Mouse (Mus musculus) layer of hippocampus, adult 8-10 months (tissue): ENCODE data around the gene Spaca4. TPM values are rescaled to one million over a fixed set of nuclear protein-coding genes. Genes with fewer than 3 reads are reported as not detected.

Experiments
- DNase-seq, 2 experiments: peaks; one replicate each; pipeline ENCODE4 v3.0.0; 2022; ENCODE audit warnings: low spot score in 2 of 2
- total RNA-seq, 4 experiments: library from RNA; stranded (reverse); gene quantifications; 2 replicates each; pipeline ENCODE4 v1.2.4; 2022

Gene Spaca4
- not detected for total RNA-seq

- no peak for DNase-seq
Observed at GRCm38 (mm10) chr7:45725713-45726112, at the start of gene Spaca4. TSS of gene Spaca4 (minus strand) at chr7:45725813.

DNA sequence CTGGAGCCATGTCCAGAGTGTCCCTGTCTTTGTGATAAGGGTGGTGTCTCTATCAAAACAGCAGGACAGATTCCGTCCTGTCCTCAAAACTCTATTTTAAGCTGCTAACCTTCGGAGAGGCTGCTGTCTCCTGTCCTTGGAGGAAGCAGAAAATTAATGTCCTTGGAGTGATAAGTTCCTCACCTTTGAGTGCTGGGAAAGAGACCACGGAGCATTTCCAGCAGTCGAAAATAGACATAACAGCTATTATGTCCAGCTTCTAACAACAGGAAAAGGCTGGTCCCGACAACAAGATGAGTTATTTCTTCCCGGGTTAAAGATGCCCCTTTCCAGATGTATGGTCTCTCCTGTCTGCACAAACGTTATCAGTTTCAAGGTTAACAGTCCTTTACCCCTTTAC is 49.6 kb upstream of the Spaca4 start:
- no peak for DNase-seq

DNA sequence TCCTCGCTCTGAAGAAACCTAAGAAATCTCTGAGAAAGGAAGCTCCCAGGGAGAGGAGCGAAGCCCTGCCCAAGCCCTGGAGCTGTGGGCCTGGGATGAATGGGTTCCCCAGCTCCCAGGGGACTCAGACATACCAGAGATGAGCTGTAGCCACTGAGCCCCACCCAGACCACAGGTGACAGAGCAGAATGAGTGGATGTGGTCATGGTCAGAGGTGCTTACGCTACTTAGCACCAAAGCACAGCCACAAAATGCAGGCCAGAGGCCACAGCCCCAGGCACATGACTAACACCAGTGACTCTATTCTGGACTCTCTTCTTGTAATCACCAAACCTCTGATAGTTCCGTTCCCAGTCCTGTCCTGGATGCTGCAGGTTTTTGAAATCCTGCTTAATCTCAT is 45.5 kb upstream of the Spaca4 start:
- no peak for DNase-seq

DNA sequence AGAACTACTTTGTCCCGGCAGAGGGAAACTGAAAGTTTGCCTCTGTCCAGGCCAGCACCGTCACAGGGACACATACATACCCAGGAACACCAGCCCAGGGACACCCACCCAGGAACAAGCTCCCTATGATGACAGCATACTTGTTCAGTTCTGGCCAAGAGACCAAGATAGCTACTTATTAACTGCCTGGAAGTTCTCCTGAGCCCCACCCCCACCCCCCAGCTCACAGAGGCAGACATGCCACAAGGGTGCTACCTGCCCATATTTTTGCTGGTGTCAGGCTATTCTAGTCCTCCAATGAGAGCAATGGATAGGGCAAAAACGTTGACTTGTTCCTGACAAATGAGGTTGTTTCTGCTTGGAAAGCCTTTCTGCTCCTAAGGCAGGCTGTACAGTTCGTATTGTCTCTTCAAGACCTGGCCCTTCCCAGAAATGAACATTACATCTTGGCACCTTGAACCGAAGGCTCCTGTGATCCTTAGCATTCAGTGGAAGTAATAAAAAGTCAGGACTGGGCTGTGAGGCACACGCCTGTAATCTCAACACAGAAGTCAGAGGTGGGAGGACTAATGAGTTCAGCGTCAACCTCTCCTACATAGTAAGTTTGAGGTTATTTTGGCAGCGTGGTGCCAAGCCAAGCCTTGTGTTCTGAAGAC is 44.9 kb upstream of the Spaca4 start:
- DNase-seq = no peak

GRCm38 (mm10) chr7:45767500-45767899 is 41.9 kb upstream of the Spaca4 start:
- DNase-seq = no peak

DNA sequence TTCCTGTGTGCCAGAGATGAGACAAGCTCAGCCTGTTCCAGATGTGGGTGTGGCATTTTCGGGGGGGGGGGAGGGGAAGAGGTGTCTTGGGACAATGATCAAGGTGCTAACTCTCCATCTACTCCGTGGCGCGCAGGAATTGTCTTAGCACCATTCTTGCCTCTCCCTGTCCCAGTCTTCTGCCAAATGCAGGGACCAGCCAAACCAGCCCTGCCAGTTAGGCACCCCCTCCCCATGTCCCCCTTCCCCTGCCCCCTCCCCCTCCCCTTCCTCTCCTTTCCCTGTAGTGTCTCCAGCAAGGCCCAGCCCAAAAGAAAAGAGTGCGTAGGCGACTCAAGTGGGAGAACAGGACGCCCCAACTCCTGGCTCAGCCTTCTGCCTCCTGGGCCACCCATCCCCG is 41.2 kb upstream of the Spaca4 start:
- no peak for DNase-seq

DNA sequence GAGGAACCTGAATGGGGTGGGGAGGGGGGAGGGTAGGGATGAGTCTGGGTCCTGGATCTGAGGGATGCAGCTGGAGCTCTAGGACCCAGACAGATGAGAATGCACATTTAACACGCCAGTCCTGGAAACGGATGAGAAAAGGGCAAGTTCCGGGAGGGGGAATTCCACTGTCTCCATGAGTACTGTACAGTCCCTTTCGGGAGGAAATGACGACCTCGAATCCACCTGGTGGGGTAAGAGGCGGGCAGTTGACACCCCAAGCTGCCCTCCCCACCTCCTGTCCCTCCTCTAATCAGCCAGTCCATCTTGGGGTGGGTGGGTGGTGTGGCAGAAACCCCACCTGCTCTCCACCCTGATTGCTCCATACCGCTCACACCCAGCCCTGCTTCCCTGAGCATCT is 40.4 kb upstream of the Spaca4 start:
- no peak for DNase-seq

- no peak for DNase-seq
Observed at GRCm38 (mm10) chr7:45760151-45760550, 34.5 kb upstream of the Spaca4 start.

DNA sequence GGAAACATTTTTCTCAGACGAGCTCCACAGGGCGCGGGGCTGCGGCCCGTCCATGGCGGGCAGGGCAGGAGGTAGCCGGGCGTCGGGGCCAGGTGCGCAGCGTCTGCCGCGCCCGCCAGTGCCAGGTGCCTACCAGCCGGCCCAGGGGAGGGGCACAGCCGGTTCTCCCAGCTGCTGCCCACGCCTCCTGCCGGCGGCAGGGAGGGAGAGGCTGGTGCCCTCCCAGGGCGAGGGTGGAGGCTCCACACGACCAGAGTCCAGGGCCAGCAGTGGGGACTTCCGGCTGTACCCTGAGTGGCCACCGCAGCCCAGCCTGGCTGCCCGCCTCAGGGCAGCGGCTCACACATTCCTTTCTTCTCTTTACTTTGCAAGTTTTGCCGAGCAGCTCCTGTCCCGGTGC is 33.8 kb upstream of the Spaca4 start:
- DNase-seq = no peak

DNA sequence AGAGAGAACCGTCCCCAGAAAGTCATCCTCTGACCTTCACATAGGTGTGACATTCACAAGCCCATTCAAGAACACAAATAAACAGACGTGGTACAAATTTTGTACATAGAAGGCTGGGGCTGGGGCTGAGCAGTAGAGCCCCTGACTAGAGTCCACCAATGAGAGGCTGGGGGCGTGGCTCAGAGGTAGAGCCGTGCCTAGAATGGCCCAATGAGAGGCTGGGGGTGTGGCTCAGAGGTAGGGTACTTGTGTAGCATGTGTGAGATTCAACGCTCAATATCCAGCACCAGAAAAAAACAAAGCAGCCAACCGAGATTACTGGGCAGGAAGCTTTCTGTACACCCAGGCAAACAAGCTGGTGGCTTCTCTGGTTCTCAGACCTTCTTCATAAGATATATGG is 30.1 kb upstream of the Spaca4 start:
- DNase-seq = no peak

- no peak for DNase-seq
Observed at GRCm38 (mm10) chr7:45750162-45750561, 24.5 kb upstream of the Spaca4 start.

DNA sequence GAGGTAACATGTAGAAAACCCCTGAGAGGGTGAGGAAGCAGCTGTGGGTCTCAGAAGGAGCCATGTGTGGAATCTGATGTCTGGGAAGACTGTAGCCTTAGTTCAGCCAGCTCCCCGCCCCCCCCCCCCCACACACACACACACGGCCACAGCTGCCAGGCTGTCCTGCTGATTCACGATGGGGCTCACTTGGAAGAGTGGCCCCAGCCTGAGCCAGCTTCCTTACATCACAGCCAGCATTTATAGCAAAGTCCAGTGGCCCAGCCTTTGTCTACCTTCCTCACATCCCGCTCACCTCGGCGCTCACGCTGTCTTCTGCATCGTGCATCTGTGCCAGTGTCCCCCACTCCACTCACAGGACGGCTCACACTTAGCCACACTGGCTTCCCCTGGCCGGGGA is 23.8 kb upstream of the Spaca4 start:
- DNase-seq = no peak

DNA sequence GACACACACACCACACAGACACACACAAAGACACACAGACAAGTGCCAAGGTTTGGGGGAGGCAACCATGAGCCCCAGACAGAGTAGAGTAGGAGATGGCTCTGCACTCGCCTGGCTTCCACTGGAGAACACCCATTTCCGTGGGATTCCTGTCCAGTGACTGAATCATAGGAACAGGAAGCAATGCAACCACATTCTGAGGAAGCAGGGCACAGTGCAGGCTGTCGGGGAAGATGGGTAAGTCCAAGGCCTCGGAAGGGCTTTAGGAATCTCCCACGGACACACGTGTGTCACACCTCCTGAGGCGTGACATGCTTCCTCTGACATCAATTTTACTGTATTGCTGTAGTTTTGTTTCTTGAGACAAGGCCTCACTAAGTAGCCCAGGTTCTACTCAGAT is 22.5 kb upstream of the Spaca4 start:
- DNase-seq = no peak

DNA sequence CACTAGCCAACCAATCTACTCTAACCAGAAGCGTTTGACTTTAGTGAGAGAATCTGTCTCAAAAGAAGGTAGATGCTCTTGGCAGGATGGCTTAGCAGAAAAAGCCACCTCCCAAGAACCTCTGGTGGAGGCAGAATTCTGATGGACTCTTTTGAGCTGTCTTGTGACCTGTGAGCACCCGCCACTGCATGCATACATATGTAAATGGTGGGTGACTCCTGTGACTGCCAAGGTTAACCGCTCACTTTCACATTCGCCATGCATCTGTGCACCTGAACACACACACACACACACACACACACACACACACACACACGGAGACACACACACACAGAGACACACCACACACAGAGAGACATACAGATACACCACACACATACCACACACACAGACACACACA is 21.8 kb upstream of the Spaca4 start:
- DNase-seq = no peak

- DNase-seq = no peak
Observed at GRCm38 (mm10) chr7:45746518-45746917, 20.9 kb upstream of the Spaca4 start.

DNA sequence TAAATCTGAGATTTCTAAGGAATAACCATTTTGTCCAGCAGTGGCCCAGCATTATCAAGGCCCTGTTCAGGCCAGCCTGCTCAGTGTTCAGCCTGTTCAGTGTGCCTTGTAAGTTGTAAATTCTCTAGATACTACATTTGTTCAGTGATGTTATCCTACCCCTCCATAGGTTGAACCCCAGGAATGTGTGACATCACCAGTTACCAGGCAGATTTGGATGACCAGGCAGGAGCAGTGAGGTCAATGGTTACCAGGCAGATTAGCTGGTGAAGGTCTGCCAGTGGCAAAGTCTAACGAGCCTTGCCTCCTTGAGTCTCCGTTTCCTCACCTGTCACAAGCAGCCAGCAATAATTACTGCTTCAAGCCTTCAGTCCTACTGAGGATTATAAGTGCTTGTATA is 18.8 kb upstream of the Spaca4 start:
- peak in 1 of 2 experiments; percentile 69 for DNase-seq

- peak; percentile 87 to 89 for DNase-seq
Observed at GRCm38 (mm10) chr7:45742338-45742737, 16.7 kb upstream of the Spaca4 start.

DNA sequence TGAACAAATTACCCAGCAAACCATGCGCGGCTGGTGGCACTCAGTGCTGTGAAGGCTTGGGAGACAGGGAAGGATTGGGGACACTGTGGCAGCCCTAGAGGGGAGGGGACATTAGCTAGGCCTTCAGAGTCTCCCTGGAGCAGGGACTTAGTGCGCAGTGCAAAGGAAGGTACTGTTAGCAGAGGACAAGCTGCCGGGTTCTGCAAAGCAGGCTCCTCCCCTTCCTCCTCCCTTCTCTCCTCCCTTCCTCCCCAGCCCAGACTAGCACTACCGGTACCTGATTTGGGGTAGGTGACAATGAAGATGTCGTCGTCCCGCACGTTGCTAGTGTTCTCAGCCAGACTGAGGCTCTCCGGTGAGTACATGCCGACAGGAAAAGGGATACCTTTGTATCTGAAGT is 16.2 kb upstream of the Spaca4 start:
- DNase-seq = peak in 1 of 2 experiments; percentile 42

- no peak for DNase-seq
Observed at GRCm38 (mm10) chr7:45741308-45741707, 15.7 kb upstream of the Spaca4 start.

- DNase-seq = no peak
Observed at GRCm38 (mm10) chr7:45739820-45740219, 14.2 kb upstream of the Spaca4 start.

DNA sequence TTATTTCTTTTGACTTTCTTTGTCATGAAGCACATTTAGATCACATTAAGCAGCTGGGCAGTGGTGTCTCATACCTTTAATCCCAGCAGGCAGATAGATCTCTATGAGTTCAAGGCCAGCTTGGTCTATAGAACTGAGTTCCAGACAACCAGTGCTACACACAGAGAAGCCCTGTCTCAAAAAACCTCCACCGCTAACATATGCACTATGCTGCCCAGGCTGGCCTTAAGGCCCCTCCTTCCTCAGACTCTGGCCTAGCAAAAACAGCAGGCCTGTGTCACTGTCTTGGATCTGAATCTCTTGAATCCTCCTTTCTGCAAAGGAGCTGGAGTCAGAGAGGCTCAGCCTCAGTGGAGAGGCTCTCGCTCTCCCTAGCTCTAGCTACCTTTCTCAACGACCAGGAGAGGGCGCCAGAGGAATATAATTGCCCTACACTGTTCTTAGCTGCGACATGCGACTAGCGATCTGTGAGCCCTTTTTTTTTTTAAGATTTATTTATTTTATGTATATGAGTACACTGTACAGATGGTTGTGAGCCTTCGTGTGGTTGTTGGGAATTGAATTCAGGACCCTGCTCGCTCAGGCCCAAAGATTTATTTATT is 13.7 kb upstream of the Spaca4 start:
- peak; percentile 70 to 85 for DNase-seq

DNA sequence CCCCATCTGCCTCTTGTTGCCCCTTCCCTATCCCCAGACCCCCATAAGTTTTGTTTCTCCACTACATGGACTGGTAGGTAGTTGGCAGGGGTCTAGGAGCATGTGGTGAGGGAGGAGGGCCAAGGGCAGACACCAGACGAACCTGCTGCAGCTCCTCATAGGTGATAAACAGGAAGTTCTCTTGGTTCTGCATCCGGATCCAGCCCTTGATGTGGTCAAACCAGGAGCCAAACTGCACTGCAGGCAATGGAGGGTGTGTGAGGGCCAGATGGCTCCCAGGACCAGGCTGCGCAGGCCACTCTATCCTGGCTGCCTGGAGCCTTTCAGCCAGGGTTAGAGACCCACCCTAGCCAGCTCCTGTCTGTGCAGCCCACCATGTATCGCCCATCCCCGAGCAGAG is 7.9 kb upstream of the Spaca4 start:
- DNase-seq = no peak

GRCm38 (mm10) chr7:45730727-45731431 is 5.3 kb upstream of the Spaca4 start:
- DNase-seq = no peak
